Mouse (Mus musculus): ENCODE results near the gene Ccdc15.

Ccdc15 gene

DNA sequence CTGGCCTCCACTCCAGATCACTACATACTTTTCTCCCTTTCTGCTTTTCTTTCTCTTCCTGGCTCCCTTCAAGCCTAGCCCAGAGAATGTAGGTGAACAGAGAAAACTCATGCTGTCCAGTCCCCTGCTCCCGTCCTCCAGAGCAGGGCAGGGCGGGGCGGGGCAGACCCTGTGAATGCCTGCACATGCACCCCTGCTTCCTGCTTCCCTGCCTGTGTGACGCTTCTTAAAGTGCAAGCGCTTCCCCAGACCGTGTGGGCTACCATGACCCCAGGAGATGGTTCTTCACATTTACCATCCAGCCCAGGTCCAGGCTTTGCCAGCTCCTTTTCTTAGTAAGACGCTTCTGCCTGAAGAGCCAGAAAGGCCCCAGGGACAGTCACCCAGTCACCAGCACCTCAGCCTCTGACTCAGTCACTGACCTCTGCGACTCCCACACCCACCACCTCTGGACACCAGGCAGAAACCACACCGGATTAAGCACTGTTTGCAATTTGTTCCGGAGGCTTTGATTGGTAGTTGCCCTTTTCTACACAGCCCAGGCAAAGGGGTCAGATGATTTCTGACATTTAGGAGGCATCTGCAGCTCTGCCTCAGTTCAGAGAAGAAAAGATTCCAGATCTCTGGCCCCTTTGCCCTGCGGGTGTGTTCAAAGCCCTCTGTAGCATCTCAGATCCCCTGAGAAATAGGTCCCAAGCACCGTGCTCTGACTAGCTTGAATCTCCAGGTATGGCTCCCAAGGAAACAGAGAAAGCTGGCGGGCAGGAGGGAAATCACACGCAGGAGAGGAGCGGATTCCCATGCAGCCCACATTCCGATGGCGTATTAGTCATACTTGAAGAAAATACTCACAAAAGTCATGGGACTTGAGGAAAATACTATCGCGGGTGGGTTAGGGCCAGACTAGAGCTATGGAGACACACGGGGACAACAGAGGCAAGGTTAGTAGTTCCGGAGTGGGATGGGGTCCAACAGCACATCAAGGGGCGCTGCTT is 115.7 kb downstream of the Ccdc15 start:
- no peak for DNase-seq (ENCODE audit: low spot score in 2 of 2)

DNA sequence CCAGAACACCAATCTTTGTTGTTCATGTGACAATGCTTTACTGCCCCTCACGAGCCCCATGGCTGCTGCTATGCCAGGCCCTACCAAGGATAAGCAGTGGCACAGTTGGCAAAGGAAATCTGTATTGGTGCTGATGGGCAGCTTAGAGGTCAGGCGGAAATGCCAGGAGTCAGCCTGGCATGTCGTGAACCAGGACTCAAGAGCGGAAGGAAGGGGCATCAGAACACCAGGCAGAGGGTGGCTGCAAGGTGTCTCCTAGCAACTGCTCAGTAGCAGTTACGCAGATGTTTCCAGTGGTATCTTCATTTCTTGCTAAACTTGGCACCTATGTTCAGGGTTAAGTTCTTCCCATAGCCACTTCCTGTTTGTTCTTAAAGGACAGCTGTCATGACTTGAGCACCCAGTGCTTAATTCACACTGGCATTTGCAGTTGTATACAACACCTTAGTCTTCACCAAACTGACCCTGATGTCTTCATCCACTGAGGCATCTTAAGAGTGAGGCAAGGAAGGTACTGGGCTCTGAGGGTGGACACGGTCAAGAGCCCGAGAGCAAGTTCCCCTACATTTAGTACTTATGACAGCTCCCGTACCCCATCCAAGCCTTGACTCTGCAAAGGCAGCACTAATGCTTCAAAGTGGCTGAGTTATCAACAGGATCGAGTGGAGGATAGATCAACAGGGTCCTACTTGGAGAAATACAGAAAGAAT is 117.6 kb downstream of the Ccdc15 start:
- DNase-seq (ENCODE audit: low spot score in 2 of 2) = no peak

GRCm38 (mm10) chr9:37229880-37230325 is 118.3 kb downstream of the Ccdc15 start:
- DNase-seq (ENCODE audit: low spot score in 2 of 2) = peak; percentile 78 to 83
